Mouse (Mus musculus) testis, adult 2 months (tissue): ENCODE data around the gene Rapgef5. TPM values are rescaled to one million over a fixed set of nuclear protein-coding genes. Genes with fewer than 3 reads are reported as not detected.

ENCODE experiments used
- H3K27ac ChIP-seq: fragments of 200-500 bp; 2 replicates; pipeline ENCODE4 v1.5.1; 2012; ENCODE audit warnings: low read depth, low read length; ENCODE audit not compliant: control insufficient read depth, insufficient read depth
- H3K27me3 ChIP-seq: fragments of 200-500 bp; 2 replicates; pipeline ENCODE4 v1.6.1; 2012; ENCODE audit warnings: mild to moderate bottlenecking, low read length, moderate library complexity; ENCODE audit not compliant: control insufficient read depth, insufficient read depth
- H3K36me3 ChIP-seq: fragments of 200-500 bp; 2 replicates; pipeline ENCODE4 v1.6.1; 2012; ENCODE audit warnings: mild to moderate bottlenecking, low read length; ENCODE audit not compliant: control insufficient read depth, insufficient read depth
- H3K4me1 ChIP-seq: fragments of 200-500 bp; 2 replicates; pipeline ENCODE4 v1.6.1; 2012; ENCODE audit warnings: low read length; ENCODE audit not compliant: control insufficient read depth, insufficient read depth
- H3K4me3 ChIP-seq: fragments of 200-500 bp; 2 replicates; pipeline ENCODE4 v1.5.1; 2012; ENCODE audit warnings: low read depth, mild to moderate bottlenecking, low read length, moderate library complexity, mixed read lengths; ENCODE audit not compliant: control insufficient read depth
- CTCF ChIP-seq: fragments of 200-500 bp; IDR thresholded peaks from 2 replicates; pipeline ENCODE4 v1.5.1; 2012; ENCODE audit warnings: low read depth, mild to moderate bottlenecking, inconsistent platforms, low read length, moderate library complexity; ENCODE audit not compliant: control insufficient read depth, insufficient read depth, insufficient replicate concordance
- POLR2A ChIP-seq: fragments of 200-500 bp; IDR thresholded peaks from 2 replicates; pipeline ENCODE4 v1.6.1; 2012; ENCODE audit warnings: low read depth, mild to moderate bottlenecking, inconsistent platforms, low read length, moderate library complexity; ENCODE audit not compliant: control insufficient read depth
- polyA plus RNA-seq: library from polyadenylated mRNA; depleted of rRNA; stranded (reverse); fragments of >200 nt; gene quantifications from 2 replicates; pipeline ENCODE4 v1.2.3, GENCODE M21; 2012

Rapgef5 gene
- polyA plus RNA-seq, 1 experiment: 5.8 TPM

GRCm38 (mm10) chr12:117676265-117676664 is 160.0 kb downstream of the Rapgef5 start:
- H3K27me3 ChIP-seq: no peaks in the 10 kb centered on the region
- no peak overlapping the region for H3K27ac ChIP-seq
- no peaks in the 10 kb centered on the region for H3K36me3 ChIP-seq
- peaks cover 2% of the 10 kb centered on the region for H3K4me1 ChIP-seq
- no peak overlapping the region for H3K4me3 ChIP-seq
- TF ChIP-seq POLR2A (no peak), CTCF (no peak)

GRCm38 (mm10) chr12:117678916-117679315 is 162.6 kb downstream of the Rapgef5 start:
- Histone ChIP-seq H3K4me1 (peaks cover 2% of the 10 kb centered on the region), H3K4me3 (no peak overlapping the region), H3K27ac (peak overlapping the region; percentile 27; the same call in 1 of the 2 replicates), H3K27me3 (no peaks in the 10 kb centered on the region), H3K36me3 (no peaks in the 10 kb centered on the region)
- no peak for TF ChIP-seq CTCF
- TF ChIP-seq POLR2A: no peak

- TF ChIP-seq POLR2A (no peak), CTCF (no peak)
- Histone ChIP-seq H3K27ac (peak overlapping the region; percentile 39; the same call in 1 of the 2 replicates), H3K27me3 (no peaks in the 10 kb centered on the region), H3K4me3 (no peak overlapping the region), H3K4me1 (peaks cover 2% of the 10 kb centered on the region), H3K36me3 (no peaks in the 10 kb centered on the region)
These were observed 163.5 kb downstream of the Rapgef5 start for GRCm38 (mm10) chr12:117679795-117680194.

GRCm38 (mm10) chr12:117681273-117681672 is 165.0 kb downstream of the Rapgef5 start:
- H3K4me3 ChIP-seq: no peak overlapping the region
- no peaks in the 10 kb centered on the region; the same call in 1 of the 2 replicates for H3K4me1 ChIP-seq
- no peaks in the 10 kb centered on the region for H3K27me3 ChIP-seq
- H3K36me3 ChIP-seq: no peaks in the 10 kb centered on the region
- no peak for TF ChIP-seq POLR2A
- no peak for TF ChIP-seq CTCF
- H3K27ac ChIP-seq: peak overlapping the region; percentile 61; the same call in 1 of the 2 replicates

- no peak overlapping the region for H3K4me3 ChIP-seq
- no peaks in the 10 kb centered on the region for H3K4me1 ChIP-seq
- H3K27me3 ChIP-seq: no peaks in the 10 kb centered on the region
- TF ChIP-seq POLR2A (no peak), CTCF (no peak)
- no peaks in the 10 kb centered on the region for H3K36me3 ChIP-seq
- H3K27ac ChIP-seq: no peak overlapping the region
These were observed 167.1 kb downstream of the Rapgef5 start for GRCm38 (mm10) chr12:117683377-117683776.

- no peaks in the 10 kb centered on the region for H3K36me3 ChIP-seq
These were observed 167.7 kb downstream of the Rapgef5 start for GRCm38 (mm10) chr12:117683984-117684383.

GRCm38 (mm10) chr12:117684788-117685187 is 168.5 kb downstream of the Rapgef5 start:
- H3K27ac ChIP-seq: no peak overlapping the region
- TF ChIP-seq POLR2A (no peak), CTCF (no peak)
- H3K27me3 ChIP-seq: no peaks in the 10 kb centered on the region
- no peaks in the 10 kb centered on the region for H3K36me3 ChIP-seq
- no peak overlapping the region for H3K4me3 ChIP-seq
- no peaks in the 10 kb centered on the region; the same call in 1 of the 2 replicates for H3K4me1 ChIP-seq

More at GRCm38 (mm10) chr12:117683984-117684383, 167.7 kb downstream of the Rapgef5 start:
- Histone ChIP-seq H3K27ac (no peak overlapping the region), H3K27me3 (no peaks in the 10 kb centered on the region), H3K4me1 (no peaks in the 10 kb centered on the region; the same call in 1 of the 2 replicates), H3K4me3 (no peak overlapping the region)
- no peak for TF ChIP-seq CTCF

GRCm38 (mm10) chr12:117685336-117685735 is 169.1 kb downstream of the Rapgef5 start:
- no peak for TF ChIP-seq CTCF
- TF ChIP-seq POLR2A: no peak
- Histone ChIP-seq H3K27ac (no peak overlapping the region), H3K4me1 (no peaks in the 10 kb centered on the region; the same call in 1 of the 2 replicates), H3K36me3 (no peaks in the 10 kb centered on the region), H3K27me3 (no peaks in the 10 kb centered on the region), H3K4me3 (no peak overlapping the region)
